Mouse (Mus musculus) olfactory bulb, adult 2 months (tissue): ENCODE measurements around the gene Foxl1.

Experiments
- CTCF ChIP-seq: fragments of 200-500 bp; IDR thresholded peaks from 2 replicates; pipeline ENCODE4 v1.5.1; 2012; ENCODE audit warnings: low read depth, mild to moderate bottlenecking, low read length, moderate library complexity; ENCODE audit not compliant: insufficient read depth
- POLR2A ChIP-seq: fragments of 200-500 bp; IDR thresholded peaks from 2 replicates; pipeline ENCODE4 v1.6.1; 2012; ENCODE audit warnings: mild to moderate bottlenecking, low read depth, low read length, moderate library complexity; ENCODE audit not compliant: insufficient read depth

DNA sequence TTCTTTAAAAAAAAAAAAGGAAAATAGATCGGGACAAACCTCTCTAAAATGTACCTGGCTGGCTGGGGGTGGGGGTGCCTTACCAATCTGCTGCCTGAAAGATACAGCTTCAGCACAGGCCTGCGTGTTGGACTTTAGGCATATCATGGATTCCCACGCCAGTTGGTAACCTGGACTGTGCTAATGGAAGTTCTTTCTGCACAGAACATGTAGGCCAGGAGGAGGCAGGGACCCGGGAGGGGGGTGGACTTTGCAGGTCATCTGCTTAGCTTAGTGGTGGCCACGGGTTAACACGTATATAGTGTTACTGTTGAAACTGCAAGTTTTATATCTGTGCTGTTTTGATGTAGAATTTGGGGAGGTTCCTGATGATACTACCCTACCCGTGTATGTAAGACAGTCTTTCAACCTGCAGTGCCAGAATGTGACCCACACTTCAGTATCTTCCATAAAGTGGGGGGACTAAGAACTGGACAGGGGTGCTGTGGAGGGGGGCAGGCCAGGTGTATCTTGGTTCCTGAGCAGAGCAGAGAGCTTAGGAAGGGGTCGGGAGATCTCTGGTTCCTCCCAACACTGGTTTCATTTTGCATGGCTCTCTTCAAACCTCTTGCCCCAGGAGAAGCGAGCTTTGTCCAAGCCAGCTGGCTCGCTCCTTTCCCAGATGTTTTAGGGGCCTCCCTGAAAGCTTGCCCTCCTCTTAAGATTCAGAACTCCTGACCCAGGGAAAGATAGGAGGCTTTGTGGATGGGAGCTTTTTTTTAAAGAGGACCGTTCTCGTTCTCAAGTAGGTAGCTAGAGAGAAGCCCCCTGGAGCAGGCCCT, 7.9 kb upstream of the Foxl1 start:
- TF ChIP-seq CTCF (no peak), POLR2A (no peak)
